Mouse (Mus musculus) stomach, embryonic 16.5 days (tissue): ENCODE results near the gene Dab1. TPM values are rescaled to one million over a fixed set of nuclear protein-coding genes. Genes with fewer than 3 reads are reported as not detected.

Experiments used
- ATAC-seq: fragments of 200-750 bp; cut with Nextera tagmentation; 2 replicates; pipeline ENCODE4 v1.8.0; 2017; ENCODE audit warnings: moderate number of reproducible peaks, moderate TSS enrichment; ENCODE audit not compliant: insufficient read depth, low FRiP score
- H3K27ac ChIP-seq: fragments of 300-500 bp; sonication (generic); 2 replicates; pipeline ENCODE4 v1.5.1; 2014; ENCODE audit warnings: low read length
- H3K27me3 ChIP-seq: fragments of 300-500 bp; sonication (generic); 2 replicates; pipeline ENCODE4 v1.6.1; 2014; ENCODE audit warnings: low read length, control low read depth, mixed read lengths; ENCODE audit not compliant: control insufficient read depth, insufficient read depth
- H3K36me3 ChIP-seq: fragments of 300-500 bp; sonication (generic); 2 replicates; pipeline ENCODE4 v1.6.1; 2014; ENCODE audit warnings: low read length; ENCODE audit not compliant: control insufficient read depth, insufficient read depth
- H3K4me1 ChIP-seq: fragments of 300-500 bp; sonication (generic); 2 replicates; pipeline ENCODE4 v1.6.1; 2014; ENCODE audit warnings: low read length, control low read depth, mixed read lengths; ENCODE audit not compliant: control insufficient read depth, insufficient read depth
- H3K4me2 ChIP-seq: fragments of 300-500 bp; sonication (generic); 2 replicates; pipeline ENCODE4 v1.6.1; 2014; ENCODE audit warnings: low read depth, low read length, mixed read lengths
- H3K4me3 ChIP-seq: fragments of 300-500 bp; sonication (generic); replicated peaks from 2 replicates; pipeline ENCODE4 v1.5.1; 2014; ENCODE audit warnings: mild to moderate bottlenecking, low read length
- H3K9ac ChIP-seq: fragments of 300-500 bp; sonication (generic); 2 replicates; pipeline ENCODE4 v1.6.1; 2014; ENCODE audit warnings: low read length
- H3K9me3 ChIP-seq: fragments of 300-500 bp; sonication (generic); replicated peaks from 2 replicates; pipeline ENCODE4 v1.6.1; 2016; ENCODE audit warnings: low read length, control low read depth; ENCODE audit not compliant: control insufficient read depth
- WGBS: fragments of 180-500 bp; shearing (Covaris S2); extraction: QIAGEN DNeasy Blood & Tissue Kit; methylation state at CpG from one replicate; pipeline ENCODE4 v1.1.7; 2014; 5-methylcytosine and 5-hydroxymethylcytosine counted together
- polyA plus RNA-seq: library from polyadenylated mRNA; unstranded; fragments of >200 nt; fragmentation: Nextera tagmentation; extraction: Ambion mirVana; gene quantifications from 2 replicates; pipeline ENCODE4 v1.2.1, GENCODE M21; 2015

Gene Dab1
- polyA plus RNA-seq, 1 experiment from 2014 or later, result 10.0 TPM

DNA sequence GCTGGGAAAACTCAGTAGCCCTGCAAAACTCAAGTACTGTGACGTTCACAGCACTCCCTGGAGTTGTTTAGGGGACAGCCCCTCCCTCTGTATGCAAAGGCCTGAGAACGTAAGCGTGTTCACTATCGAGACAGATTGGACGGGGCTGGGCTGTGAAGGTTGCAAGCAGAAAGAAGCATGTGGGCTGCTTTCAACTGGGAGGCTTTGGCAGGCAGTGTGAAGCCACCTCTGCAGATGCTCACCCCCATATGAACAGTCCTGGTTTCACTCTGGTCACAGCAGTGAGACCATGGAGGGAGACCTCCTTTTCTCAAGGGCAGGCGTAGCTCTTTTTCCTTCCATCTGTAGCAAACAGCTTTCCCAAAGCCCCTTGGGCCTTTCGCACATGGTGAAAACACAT is 1059.1 kb downstream of the Dab1 start:
- no peak for ATAC-seq
- Histone ChIP-seq H3K27ac (no peak overlapping the region), H3K9me3 (no peaks in the 10 kb centered on the region), H3K36me3 (no peaks in the 10 kb centered on the region), H3K27me3 (no peaks in the 10 kb centered on the region), H3K4me2 (no peak overlapping the region), H3K4me1 (no peaks in the 10 kb centered on the region), H3K9ac (no peak overlapping the region), H3K4me3 (no peak overlapping the region)
- 66% methylated on average over 7 of the region's 7 CpGs for WGBS

DNA sequence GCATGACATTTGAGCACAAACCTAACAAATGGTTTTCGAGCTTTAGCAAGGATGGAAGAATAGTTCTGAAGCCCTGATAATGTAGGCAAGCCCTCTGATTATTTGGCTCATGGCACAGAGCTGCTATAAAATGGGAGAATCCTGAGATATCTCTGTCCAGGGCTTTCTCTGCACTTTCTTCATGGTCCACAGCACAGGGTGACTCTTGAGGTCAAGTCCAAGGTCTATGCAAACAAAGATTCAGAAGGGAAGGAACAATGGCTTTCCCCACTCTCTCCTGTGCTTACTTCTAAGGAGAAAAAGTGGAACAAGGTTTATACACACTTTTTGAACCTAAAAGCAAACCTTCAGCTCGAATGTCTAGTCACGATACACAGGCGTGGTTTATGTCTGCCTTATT is 1061.3 kb downstream of the Dab1 start:
- H3K4me2 ChIP-seq, result no peak overlapping the region
- H3K4me3 ChIP-seq, result no peak overlapping the region
- no peaks in the 10 kb centered on the region for H3K36me3 ChIP-seq
- WGBS, result 79% methylated on average over 4 of the region's 4 CpGs
- H3K27me3 ChIP-seq, result no peaks in the 10 kb centered on the region
- H3K27ac ChIP-seq, result no peak overlapping the region
- no peaks in the 10 kb centered on the region for H3K9me3 ChIP-seq
- H3K9ac ChIP-seq, result no peak overlapping the region
- no peaks in the 10 kb centered on the region for H3K4me1 ChIP-seq
- no peak for ATAC-seq

DNA sequence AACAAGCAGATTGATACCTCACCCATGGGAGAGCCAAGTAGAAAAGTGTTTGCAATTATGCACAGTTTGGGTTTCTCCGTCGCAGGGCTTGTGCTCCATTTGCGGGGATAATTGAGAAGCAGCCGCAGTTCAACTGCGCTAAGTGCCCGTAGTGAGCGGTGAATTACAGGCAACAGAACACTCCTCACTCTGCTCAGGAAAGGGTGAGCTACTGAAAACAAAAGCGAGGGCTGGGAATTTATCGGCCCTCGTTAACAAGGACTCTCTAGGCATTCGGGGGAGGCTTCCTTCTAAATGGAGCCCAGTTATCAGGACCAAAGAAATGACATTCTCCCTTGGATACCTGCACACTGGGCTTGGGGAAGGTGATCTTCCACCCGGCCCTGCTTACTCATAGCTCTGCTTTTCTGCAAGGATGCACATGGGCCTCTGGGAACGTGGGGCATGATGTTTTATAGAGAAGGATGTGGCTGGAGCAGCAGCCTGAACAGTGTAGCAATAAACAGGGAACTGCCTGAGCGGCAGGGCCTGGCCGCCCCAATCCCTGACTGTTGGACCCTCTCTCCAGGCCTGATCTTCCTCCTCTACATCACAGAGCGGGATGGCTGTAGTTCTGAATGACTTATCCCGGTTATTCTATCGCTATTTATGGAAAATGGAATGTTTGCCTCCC is 1067.1 kb downstream of the Dab1 start:
- Histone ChIP-seq H3K27me3 (no peaks in the 10 kb centered on the region), H3K9ac (no peak overlapping the region), H3K27ac (no peak overlapping the region), H3K9me3 (no peaks in the 10 kb centered on the region), H3K4me1 (no peaks in the 10 kb centered on the region), H3K36me3 (no peaks in the 10 kb centered on the region), H3K4me3 (no peak overlapping the region), H3K4me2 (no peak overlapping the region)
- WGBS, result 67% methylated on average over 18 of the region's 18 CpGs
- ATAC-seq, result no peak

DNA sequence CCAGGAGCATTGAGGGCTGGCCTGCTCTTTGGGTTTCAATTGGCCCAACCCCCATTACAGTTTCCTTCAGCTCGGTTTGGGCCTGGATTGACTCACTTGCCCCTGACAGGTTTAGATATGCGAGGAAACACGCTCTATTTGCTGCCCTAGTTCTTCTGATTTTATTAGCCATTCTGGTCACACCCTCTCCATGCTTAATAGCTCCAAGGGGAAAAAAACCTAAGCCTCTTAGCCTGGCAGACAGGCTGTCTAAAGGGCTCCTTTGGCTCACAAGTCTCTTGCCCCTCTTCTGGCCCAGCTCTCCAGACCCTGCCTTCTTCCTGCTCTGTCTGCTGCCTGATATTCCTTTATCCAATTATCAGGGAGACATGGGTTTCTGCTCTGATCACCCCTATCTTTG is 1069.9 kb downstream of the Dab1 start:
- 34% methylated on average over 3 of the region's 3 CpGs for WGBS
- ATAC-seq, result no peak
- H3K4me3 ChIP-seq, result no peak overlapping the region
- no peaks in the 10 kb centered on the region for H3K36me3 ChIP-seq
- no peak overlapping the region for H3K4me2 ChIP-seq
- no peaks in the 10 kb centered on the region for H3K4me1 ChIP-seq
- H3K9ac ChIP-seq, result no peak overlapping the region
- H3K27me3 ChIP-seq, result no peaks in the 10 kb centered on the region
- no peak overlapping the region for H3K27ac ChIP-seq
- no peaks in the 10 kb centered on the region for H3K9me3 ChIP-seq

DNA sequence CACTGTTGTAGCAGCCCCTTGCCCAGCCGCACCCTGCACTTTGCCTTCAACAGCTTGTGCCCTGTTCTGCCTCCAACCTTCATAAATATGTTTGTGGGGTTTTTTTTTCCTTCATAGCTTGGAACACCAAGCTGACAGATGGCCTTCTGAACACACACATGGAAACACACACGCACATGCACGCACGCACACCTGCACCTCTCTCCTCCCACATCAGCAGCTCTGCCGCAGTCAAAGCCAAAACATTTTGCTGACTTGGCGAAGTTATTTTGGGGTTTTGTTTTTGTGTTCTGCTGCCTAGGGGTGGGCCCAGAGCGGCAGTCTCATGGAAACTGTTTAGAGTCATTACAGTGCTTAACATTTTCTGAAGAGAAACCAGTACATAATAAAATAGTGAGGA is 1071.9 kb downstream of the Dab1 start:
- Histone ChIP-seq H3K4me2 (no peak overlapping the region), H3K36me3 (no peaks in the 10 kb centered on the region)
- 79% methylated on average over 7 of the region's 7 CpGs for WGBS

DNA sequence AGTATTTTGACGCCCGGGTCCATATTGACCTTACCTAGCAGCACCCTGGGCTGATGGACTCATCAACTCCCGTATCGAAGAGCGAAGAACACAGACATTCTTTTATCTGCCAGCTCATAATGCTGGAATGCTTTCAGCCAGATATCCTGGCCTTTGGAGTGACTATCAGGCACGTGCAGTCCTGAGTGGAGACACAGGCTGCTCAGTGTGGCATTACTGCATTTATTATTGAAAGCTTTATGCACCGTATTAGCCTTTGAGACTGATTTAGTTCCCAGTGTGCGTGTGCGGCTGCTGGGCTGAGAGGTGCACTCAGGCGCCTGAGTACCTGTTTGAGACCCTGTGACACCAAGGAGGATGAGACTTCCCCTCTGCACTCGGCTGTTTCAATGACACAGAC is 1075.0 kb downstream of the Dab1 start:
- 73% methylated on average over 11 of the region's 11 CpGs for WGBS
- no peak for ATAC-seq
- Histone ChIP-seq H3K9ac (no peak overlapping the region), H3K27me3 (no peaks in the 10 kb centered on the region), H3K4me1 (no peaks in the 10 kb centered on the region), H3K36me3 (no peaks in the 10 kb centered on the region), H3K4me2 (no peak overlapping the region), H3K9me3 (no peaks in the 10 kb centered on the region), H3K27ac (no peak overlapping the region), H3K4me3 (no peak overlapping the region)

More for the DNA sequence above, 1071.9 kb downstream of the Dab1 start:
- no peaks in the 10 kb centered on the region for H3K27me3 ChIP-seq
- no peaks in the 10 kb centered on the region for H3K4me1 ChIP-seq
- H3K9ac ChIP-seq, result no peak overlapping the region
- ATAC-seq, result no peak
- no peak overlapping the region for H3K27ac ChIP-seq
- H3K9me3 ChIP-seq, result no peaks in the 10 kb centered on the region
- no peak overlapping the region for H3K4me3 ChIP-seq

DNA sequence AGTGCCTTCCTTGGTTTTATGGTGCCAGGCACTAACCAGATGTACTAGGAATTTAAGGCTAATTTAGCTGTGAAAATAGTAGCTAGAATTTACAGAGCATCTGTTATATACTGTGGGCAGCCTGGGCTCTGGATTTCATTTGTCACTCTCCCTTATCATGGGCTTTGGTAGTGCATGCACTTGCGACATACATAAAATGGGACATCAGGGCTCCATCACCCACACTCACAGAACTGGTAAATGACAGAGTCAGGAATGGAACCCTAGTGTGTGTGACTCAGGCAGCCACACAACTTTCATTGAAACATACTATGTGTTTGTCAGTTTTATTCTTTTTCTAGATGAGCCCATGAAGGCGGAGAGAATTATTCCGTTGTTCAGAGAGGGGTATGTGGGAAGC is 1077.4 kb downstream of the Dab1 start:
- Histone ChIP-seq H3K9me3 (no peaks in the 10 kb centered on the region), H3K27me3 (no peaks in the 10 kb centered on the region), H3K9ac (no peak overlapping the region), H3K27ac (no peak overlapping the region), H3K4me3 (no peak overlapping the region), H3K36me3 (no peaks in the 10 kb centered on the region), H3K4me2 (no peak overlapping the region), H3K4me1 (no peaks in the 10 kb centered on the region)
- no peak for ATAC-seq
- 92% methylated on average over 3 of the region's 3 CpGs for WGBS

DNA sequence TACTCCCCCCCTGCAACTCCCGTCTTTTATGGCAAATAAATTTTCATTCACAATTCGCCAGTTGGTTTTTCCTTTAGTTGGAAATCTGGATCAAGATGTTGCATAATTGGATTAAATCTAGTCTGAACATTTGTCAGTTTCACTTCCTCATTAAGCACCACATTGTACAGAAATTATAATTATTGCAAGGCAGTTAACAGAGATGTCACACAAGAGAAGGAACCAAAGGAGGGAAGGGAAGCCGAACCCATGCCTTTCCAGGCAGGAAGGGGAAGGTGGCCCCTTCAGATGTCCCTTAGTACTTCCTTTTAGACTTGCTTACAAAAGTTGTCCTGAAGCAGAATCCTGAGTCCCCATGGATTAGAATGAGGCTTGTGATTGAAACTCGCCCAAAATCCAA is 1078.5 kb downstream of the Dab1 start:
- H3K4me1 ChIP-seq, result no peaks in the 10 kb centered on the region
- H3K27ac ChIP-seq, result no peak overlapping the region
- H3K27me3 ChIP-seq, result no peaks in the 10 kb centered on the region
- no peak overlapping the region for H3K4me2 ChIP-seq
- H3K4me3 ChIP-seq, result no peak overlapping the region
- no peak for ATAC-seq
- 67% methylated on average over 4 of the region's 4 CpGs for WGBS
- no peak overlapping the region for H3K9ac ChIP-seq
- no peaks in the 10 kb centered on the region for H3K9me3 ChIP-seq
- no peaks in the 10 kb centered on the region for H3K36me3 ChIP-seq

DNA sequence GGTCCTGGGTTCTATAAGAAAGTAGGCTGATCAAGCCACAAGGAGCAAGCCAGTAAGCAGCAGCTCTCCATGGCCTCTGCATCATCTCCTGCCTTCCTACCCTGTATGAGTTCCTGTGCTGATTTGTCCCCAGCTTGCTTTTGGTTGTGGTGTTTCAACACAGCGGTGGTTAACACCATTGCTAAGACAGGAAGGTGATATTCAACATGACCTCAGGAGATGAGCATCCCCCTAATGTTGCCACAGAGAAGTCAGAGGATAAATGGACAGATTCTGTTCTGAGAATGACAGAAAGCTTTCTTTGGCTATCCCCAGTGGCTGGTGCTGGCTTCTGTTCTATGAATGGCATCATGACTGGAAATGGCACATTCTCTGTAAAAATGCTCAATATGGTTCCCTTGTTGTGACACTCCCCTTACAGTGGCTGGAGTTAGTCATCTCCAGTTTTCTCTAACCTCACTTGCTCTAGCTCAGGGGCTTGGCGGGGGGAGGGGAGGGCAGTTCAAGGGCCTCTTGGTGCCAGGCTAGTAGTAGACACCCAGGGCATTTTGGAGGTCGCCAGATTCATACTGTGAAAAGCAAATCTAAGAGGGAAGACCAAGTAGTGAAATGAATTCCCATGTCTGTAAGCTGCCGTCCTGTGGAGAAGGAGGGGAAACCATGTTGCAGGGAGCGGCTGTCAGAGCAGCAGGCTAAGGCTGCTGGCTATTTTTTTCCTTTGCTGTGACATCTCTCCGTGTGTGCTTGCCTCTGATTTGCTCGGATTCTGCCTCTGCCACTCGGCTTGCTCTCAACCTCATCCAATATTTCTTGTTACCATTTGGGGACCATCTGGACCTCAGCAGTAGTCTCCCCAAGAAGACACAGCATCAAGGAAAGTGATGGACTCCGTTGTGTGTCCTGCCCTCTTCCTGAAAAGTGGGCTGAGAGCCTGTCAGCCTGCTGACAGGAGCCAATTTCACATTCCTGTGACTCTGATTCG is 1086.8 kb downstream of the Dab1 start:
- WGBS, result 58% methylated on average over 10 of the region's 10 CpGs
- H3K36me3 ChIP-seq, result no peaks in the 10 kb centered on the region
- ATAC-seq, result no peak
- H3K9ac ChIP-seq, result no peak overlapping the region
- no peaks in the 10 kb centered on the region for H3K27me3 ChIP-seq
- no peak overlapping the region for H3K4me3 ChIP-seq
- H3K9me3 ChIP-seq, result no peaks in the 10 kb centered on the region
- no peak overlapping the region for H3K4me2 ChIP-seq
- H3K27ac ChIP-seq, result no peak overlapping the region
- H3K4me1 ChIP-seq, result no peaks in the 10 kb centered on the region
